Mouse (Mus musculus) E14TG2a.4 (cell line): Measurements from ENCODE around the gene Ube2e2.
"Not testable (repeated sequence)": the region's sequence is repeated elsewhere in the genome, so short reads cannot be mapped to it uniquely, and the experiment has no call there.

Experiments
- H3K27me3 ChIP-seq: 2 replicates; pipeline ENCODE4 v1.6.1; 2014; ENCODE audit warnings: low read length, control low read depth; ENCODE audit not compliant: insufficient read depth
- H3K36me3 ChIP-seq: 2 replicates; pipeline ENCODE4 v1.6.1; 2014; ENCODE audit warnings: low read length, control low read depth; ENCODE audit not compliant: insufficient read depth
- H3K4me1 ChIP-seq: replicated peaks from 2 replicates; pipeline ENCODE4 v1.6.1; 2014; ENCODE audit warnings: low read depth, low read length, control low read depth
- H3K4me3 ChIP-seq: replicated peaks from 2 replicates; pipeline ENCODE4 v1.5.1; 2014; ENCODE audit warnings: mild to moderate bottlenecking, low read length
- H3K9me3 ChIP-seq: 2 replicates; pipeline ENCODE4 v1.6.1; 2014; ENCODE audit warnings: low read length, control low read depth
- CTCF ChIP-seq: conservative IDR thresholded peaks from 2 replicates; pipeline ENCODE4 v1.5.1; 2014; ENCODE audit warnings: low read length
- NANOG ChIP-seq: IDR thresholded peaks from 2 replicates; pipeline ENCODE4 v1.6.1; 2014; ENCODE audit warnings: borderline replicate concordance, low read length, mixed read lengths
- POU5F1 ChIP-seq: IDR thresholded peaks from 2 replicates; pipeline ENCODE4 v1.6.1; 2014; ENCODE audit warnings: low read length, borderline replicate concordance

The Ube2e2 gene

DNA sequence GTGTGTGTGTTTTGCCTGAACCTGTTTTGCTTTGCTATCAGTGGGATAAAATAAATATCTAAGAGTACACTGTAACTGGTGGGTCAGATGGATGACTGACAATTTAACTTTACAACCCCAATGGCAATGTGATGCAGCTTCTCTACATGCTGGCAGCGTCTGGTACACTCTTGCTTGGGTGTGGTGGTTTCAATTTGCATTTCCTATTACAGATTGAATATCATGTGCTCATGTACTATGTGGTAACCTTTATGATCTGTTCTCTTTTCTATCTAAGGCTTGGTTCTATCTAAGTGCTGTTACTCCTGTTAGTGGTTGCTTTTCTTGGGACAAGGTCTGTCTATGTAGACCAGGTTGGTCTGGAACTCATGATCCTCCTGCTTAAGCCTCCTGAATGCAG is 292.1 kb downstream of the Ube2e2 start:
- Histone ChIP-seq H3K36me3 (no peaks in the 10 kb centered on the region), H3K9me3 (peaks cover 1% of the 10 kb centered on the region; the same call in 1 of the 2 replicates), H3K4me3 (no peak overlapping the region), H3K27me3 (no peaks in the 10 kb centered on the region), H3K4me1 (no peaks in the 10 kb centered on the region)
- TF ChIP-seq POU5F1 (no peak), CTCF (no peak), NANOG (no peak)

DNA sequence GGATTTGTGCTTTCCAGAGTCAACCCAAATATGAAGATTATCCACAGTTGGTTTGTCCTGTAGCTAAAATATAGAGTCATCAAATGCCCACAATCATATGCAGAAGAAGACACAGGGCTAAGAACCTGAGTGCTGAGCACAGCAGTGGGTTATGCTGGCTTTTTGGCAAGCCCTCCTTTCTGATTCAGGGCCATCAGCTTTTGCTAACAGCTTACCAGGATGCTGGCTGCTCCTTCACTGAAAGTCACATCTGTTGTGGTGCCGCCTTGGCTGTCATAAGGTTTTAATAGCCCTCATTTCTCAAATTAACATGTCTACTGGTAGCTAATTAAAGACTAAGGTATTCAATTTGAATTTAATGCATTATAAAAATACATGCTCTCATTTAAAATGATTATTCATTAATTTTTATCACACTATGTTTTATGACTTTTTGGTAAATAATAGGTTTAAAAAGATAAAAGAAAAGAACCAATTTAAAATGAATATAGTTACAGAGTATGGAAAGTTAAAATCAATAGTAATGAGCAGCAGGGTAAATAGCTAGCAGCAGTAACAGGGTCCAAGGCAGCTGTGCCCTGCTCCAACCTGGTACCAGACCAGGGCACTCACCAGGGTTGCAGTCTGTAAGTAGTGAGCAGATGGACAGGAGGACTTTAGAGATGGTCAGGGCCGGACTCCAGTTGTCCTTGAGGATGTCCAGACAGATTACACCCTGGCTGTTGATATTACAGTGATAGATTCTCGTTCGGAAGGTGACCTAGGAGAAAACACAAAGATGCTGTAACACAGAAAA is 307.6 kb downstream of the Ube2e2 start:
- no peaks in the 10 kb centered on the region for H3K27me3 ChIP-seq
- no peaks in the 10 kb centered on the region for H3K4me1 ChIP-seq
- H3K36me3 ChIP-seq = no peaks in the 10 kb centered on the region
- no peaks in the 10 kb centered on the region for H3K9me3 ChIP-seq
- no peak overlapping the region for H3K4me3 ChIP-seq
- TF ChIP-seq POU5F1 (no peak), CTCF (no peak), NANOG (no peak)

DNA sequence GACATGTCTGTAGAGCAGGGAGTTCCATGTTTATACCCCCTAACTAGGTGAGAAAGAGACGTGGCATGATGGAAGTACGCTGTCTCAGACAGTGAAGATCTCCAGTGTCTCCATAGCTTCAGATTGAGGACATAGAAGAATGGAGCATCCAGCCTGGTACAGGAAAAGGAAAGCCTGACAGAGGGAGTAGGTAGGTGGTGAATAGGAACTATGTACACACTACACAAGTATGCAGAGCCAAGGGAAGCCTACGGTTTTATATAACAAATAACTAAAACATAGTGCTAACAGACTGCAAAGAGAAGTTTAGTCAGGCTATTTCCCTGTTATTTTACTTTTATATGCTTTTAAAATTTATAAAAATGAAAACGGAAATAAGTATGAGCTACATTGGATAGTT is 312.3 kb downstream of the Ube2e2 start:
- Histone ChIP-seq H3K9me3 (no peaks in the 10 kb centered on the region), H3K4me3 (no peak overlapping the region), H3K4me1 (no peaks in the 10 kb centered on the region), H3K27me3 (no peaks in the 10 kb centered on the region), H3K36me3 (no peaks in the 10 kb centered on the region)
- TF ChIP-seq NANOG (no peak), POU5F1 (no peak)

DNA sequence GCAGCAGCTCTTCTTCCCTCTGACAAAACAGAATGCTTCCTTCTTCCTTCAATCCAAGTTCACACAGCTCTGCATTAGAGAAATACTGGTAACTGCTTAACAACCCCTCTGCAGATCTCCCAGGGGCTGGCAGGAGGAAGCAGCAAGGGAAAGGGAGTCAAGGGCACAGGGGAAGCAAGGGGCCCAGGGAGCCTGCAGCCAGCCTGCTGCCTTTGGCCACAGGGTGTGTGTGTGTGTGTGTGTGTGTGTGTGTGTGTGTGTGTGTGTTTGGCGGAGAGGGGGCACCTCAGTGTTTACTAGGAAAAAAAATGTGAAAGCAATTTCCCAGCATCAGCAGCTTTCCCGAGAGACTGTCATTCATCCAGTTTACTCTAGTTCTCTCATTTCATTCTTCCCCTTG is 319.3 kb downstream of the Ube2e2 start:
- Histone ChIP-seq H3K9me3 (no peaks in the 10 kb centered on the region), H3K4me3 (no peak overlapping the region), H3K4me1 (no peaks in the 10 kb centered on the region), H3K36me3 (no peaks in the 10 kb centered on the region), H3K27me3 (no peaks in the 10 kb centered on the region)
- TF ChIP-seq POU5F1 = no peak

DNA sequence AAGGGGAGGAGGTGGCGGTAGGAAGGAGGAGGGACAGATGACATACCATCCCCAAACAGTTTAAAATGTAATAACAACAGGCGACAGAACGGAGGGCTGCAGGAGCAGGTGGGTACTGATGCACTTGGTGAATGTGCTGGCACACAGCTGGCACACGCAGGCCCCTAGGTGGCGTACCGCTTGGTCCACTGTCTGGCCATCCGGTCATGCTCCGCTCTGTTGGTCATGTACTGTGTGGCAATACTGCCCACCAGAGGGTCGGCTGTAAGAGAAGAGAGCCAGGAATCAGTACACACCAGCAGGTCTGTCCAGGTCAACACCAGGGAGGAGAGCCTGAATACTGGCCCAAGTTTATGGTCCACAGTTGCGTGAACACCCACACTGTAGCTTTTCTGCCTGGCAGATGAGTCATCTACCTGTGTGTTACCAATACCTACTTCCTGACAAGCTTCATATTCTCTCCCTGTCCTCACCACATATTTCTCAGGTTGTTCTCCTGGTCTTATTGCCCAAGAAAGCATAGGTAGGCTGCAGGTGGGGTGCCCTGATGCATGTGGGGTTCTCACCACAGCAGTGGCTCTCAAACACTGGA is 319.8 kb downstream of the Ube2e2 start:
- Histone ChIP-seq H3K27me3 (no peaks in the 10 kb centered on the region), H3K9me3 (no peaks in the 10 kb centered on the region), H3K4me1 (no peaks in the 10 kb centered on the region), H3K4me3 (no peak overlapping the region), H3K36me3 (no peaks in the 10 kb centered on the region)
- TF ChIP-seq POU5F1 (no peak), CTCF (no peak), NANOG (no peak)

DNA sequence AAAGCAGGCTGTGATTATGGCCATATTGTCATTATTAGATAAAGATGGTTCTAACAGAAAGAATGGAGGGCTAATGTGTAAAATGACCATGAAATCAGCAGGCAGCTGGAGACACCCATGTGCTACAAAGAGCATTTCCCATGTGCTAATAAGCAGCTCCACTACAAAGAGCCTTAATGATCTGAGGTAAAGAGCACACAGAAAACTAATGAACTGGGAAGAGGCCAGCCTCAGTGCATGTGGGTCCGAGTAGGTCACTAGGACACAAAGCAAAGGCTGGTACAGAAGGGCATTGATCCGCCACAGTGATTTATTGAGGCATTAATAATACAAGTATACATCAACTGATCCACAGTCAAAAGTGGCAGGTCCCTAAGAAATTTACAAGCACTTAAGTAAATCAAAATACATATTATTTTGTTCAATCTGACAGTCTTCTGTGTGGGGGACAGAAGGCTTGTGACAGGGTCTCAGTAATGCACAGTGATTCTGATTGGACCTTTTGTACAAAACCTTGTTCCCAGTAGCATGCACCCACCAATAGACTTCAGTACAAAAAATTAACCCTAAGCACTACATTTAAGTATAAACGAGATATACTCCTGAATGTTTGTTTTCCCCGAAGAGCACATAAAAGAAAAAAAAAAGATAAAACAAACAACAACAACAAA is 320.6 kb downstream of the Ube2e2 start:
- H3K36me3 ChIP-seq = no peaks in the 10 kb centered on the region

DNA sequence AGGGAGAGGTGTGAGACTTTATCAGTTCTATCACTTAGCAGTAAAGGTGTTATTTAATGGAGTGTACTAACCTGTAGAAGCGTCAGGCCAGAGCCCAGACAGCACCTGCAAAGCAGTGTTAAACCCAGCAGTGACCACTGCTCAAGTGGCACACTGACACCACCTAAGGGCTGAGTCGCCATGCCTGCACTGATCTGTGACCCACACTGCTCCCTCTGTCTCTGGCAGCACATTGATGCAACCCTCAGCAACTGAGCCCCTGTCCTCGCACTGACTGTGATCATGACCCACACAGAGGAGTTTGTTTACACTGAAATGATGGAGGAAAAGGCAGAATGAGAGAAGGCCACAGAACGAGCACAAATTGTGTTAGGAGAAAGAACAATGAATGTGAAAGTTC is 321.2 kb downstream of the Ube2e2 start:
- TF ChIP-seq NANOG (no peak), POU5F1 (no peak), CTCF (no peak)
- H3K36me3 ChIP-seq = no peaks in the 10 kb centered on the region
- H3K9me3 ChIP-seq = no peaks in the 10 kb centered on the region
- H3K4me3 ChIP-seq = no peak overlapping the region
- H3K27me3 ChIP-seq = no peaks in the 10 kb centered on the region
- no peaks in the 10 kb centered on the region for H3K4me1 ChIP-seq

More for the DNA sequence above, 320.6 kb downstream of the Ube2e2 start:
- TF ChIP-seq POU5F1 = no peak
- TF ChIP-seq NANOG = no peak
- no peak for TF ChIP-seq CTCF
- H3K4me1 ChIP-seq = no peaks in the 10 kb centered on the region
- no peaks in the 10 kb centered on the region for H3K9me3 ChIP-seq
- no peak overlapping the region for H3K4me3 ChIP-seq
- H3K27me3 ChIP-seq = no peaks in the 10 kb centered on the region

DNA sequence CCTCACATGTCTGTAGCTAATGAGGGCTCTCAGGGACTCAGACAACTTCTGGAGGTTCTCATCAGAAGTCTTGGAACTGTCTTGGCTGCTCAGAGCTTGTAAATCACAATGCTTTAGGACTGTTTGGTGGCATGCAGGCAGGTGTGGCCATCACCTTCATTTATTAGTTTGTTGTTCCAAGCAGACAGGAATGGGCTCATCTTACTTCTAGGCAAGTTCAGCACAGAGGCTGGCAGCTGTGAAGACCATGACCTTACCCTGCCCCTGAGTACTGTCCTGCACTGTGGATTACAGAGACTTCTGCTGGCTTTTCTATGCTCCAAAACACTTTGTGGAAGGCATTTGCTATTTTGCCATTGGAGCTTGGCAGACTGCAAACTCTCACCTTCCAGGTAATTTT is 324.5 kb downstream of the Ube2e2 start:
- H3K4me1 ChIP-seq = no peaks in the 10 kb centered on the region
- TF ChIP-seq POU5F1 (no peak), NANOG (no peak), CTCF (no peak)

DNA sequence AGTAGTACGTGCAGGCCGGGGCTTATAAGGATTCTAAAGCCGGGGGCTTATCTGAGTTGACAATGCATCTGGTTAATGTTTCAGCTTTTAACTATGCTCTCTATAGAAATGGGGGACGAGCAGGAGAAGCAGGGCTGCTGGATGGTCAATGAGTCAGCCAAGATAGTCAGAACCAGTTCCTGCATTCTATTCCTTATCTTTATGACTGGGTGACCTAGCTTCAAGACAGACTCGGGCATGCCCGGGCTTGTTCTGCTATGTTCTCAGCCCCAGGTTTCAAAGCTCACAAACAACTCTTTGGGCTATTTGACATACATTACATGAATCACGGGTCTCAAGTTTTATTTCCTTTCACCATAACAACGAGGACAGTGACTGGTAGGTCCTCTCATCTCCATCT is 329.1 kb downstream of the Ube2e2 start:
- H3K4me3 ChIP-seq, H3K27me3 ChIP-seq, H3K36me3 ChIP-seq, H3K4me1 ChIP-seq: not testable (repeated sequence)
- H3K9me3 ChIP-seq = peaks cover 55% of the 10 kb centered on the region

More for the DNA sequence above, 324.5 kb downstream of the Ube2e2 start:
- H3K36me3 ChIP-seq = no peaks in the 10 kb centered on the region
- H3K4me3 ChIP-seq = no peak overlapping the region
- H3K9me3 ChIP-seq = peaks cover 21% of the 10 kb centered on the region
- no peaks in the 10 kb centered on the region for H3K27me3 ChIP-seq
